Mouse (Mus musculus): ENCODE measurements around the gene Gm44579. TPM values are rescaled to one million over a fixed set of nuclear protein-coding genes. Genes with fewer than 3 reads are reported as not detected.

The Gm44579 gene
- total and polyA plus RNA-seq, 3 experiments = not detected

DNA sequence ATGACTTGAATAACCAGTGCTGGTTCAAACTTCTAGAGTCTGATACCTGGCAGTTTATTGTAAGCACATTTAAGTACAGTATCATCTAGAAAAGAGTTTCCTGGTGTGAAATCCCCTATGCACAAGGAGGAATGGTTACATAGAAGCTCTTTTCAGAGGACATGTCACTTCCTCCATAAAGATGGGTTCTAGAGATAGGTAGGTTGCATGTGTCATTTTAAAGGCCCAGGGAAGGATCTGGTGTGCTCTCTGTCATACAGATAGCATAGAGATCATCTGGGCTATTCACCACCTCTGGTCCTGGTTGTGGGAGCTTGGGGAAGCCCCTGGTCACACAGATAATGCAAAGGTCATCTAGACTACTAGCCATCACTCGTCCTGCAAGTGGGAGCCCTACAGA, 63.5 kb downstream of the Gm44579 start:
- intact Hi-C loops (cut with DNase I) = no loop called here

DNA sequence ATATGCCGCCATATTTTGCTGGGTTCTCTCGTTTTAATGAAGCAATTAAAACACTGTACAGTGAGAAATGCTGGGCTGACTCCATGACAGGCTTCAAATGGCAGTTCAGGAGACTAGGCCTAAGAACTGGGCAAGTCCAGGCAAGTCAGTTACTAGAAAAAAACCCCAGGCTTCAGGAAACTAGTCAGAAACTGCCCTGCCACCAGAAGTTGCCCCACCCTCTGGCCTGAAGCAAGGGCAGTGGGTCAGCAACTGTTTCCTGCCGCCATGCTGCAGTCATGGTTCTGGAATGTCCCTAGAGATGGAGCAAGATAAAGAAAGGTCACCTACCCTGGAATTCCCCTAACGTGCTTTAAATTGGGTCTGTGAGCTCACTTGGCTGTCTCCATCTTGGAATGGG, 64.8 kb downstream of the Gm44579 start:
- Histone ChIP-seq H3K4me1 (ENCODE audit: control insufficient read depth, insufficient read depth, low read length) (no peaks in the 10 kb centered on the region), H3K9ac (ENCODE audit: low read depth, low read length) (no peak overlapping the region), H3K36me3 (ENCODE audit: control insufficient read depth, insufficient read depth, low read length) (no peaks in the 10 kb centered on the region), H3K27ac (no peak overlapping the region), H3K27me3 (ENCODE audit: control insufficient read depth, insufficient read depth, low read length) (no peaks in the 10 kb centered on the region), H3K4me3 (no peak overlapping the region), H3K79me2 (replicated peaks; ENCODE audit: control insufficient read depth, insufficient read depth, low read length) (no peaks in the 10 kb centered on the region)
- no peak for DNase-seq
- intact Hi-C loops (cut with DNase I) = no loop called here
- WGBS = 62% methylated on average over 4 of the region's 4 CpGs
- TF ChIP-seq POLR2A (IDR thresholded peaks at IDR 0.05; ENCODE audit: insufficient read depth, low read depth, low read length) (no peak), CTCF (IDR thresholded peaks at IDR 0.05) (no peak), EP300 (IDR thresholded peaks at IDR 0.05; ENCODE audit: insufficient read depth, low read depth, low read length) (no peak)

More for the DNA sequence above, 63.5 kb downstream of the Gm44579 start:
- Histone ChIP-seq H3K9ac (ENCODE audit: low read depth, low read length) (no peak overlapping the region), H3K4me3 (no peak overlapping the region), H3K79me2 (replicated peaks; ENCODE audit: control insufficient read depth, insufficient read depth, low read length) (no peaks in the 10 kb centered on the region), H3K36me3 (ENCODE audit: control insufficient read depth, insufficient read depth, low read length) (peaks cover 3% of the 10 kb centered on the region), H3K4me1 (ENCODE audit: control insufficient read depth, insufficient read depth, low read length) (no peaks in the 10 kb centered on the region), H3K27me3 (ENCODE audit: control insufficient read depth, insufficient read depth, low read length) (no peaks in the 10 kb centered on the region), H3K27ac (no peak overlapping the region)
- no peak for DNase-seq
- TF ChIP-seq EP300 (IDR thresholded peaks at IDR 0.05; ENCODE audit: insufficient read depth, low read depth, low read length) (no peak), CTCF (IDR thresholded peaks at IDR 0.05) (no peak), POLR2A (IDR thresholded peaks at IDR 0.05; ENCODE audit: insufficient read depth, low read depth, low read length) (no peak)
- WGBS = 50% methylated on average over 1 of the region's 1 CpGs

GRCm38 (mm10) chr15:98155272-98155671, 65.5 kb downstream of the Gm44579 start:
- H3K4me3 ChIP-seq = no peak overlapping the region
- H3K4me1 ChIP-seq (ENCODE audit: control insufficient read depth, insufficient read depth, low read length) = no peaks in the 10 kb centered on the region
- TF ChIP-seq POLR2A (IDR thresholded peaks at IDR 0.05; ENCODE audit: insufficient read depth, low read depth, low read length) (no peak), CTCF (IDR thresholded peaks at IDR 0.05) (no peak), EP300 (IDR thresholded peaks at IDR 0.05; ENCODE audit: insufficient read depth, low read depth, low read length) (no peak)
- H3K36me3 ChIP-seq (ENCODE audit: control insufficient read depth, insufficient read depth, low read length) = no peaks in the 10 kb centered on the region
- H3K79me2 ChIP-seq (replicated peaks; ENCODE audit: control insufficient read depth, insufficient read depth, low read length) = no peaks in the 10 kb centered on the region
- 86% methylated on average over 5 of the region's 5 CpGs for WGBS
- DNase-seq = no peak
- intact Hi-C loops (cut with DNase I) = no loop called here
- H3K27me3 ChIP-seq (ENCODE audit: control insufficient read depth, insufficient read depth, low read length) = no peaks in the 10 kb centered on the region
- no peak overlapping the region for H3K9ac ChIP-seq (ENCODE audit: low read depth, low read length)
- no peak overlapping the region for H3K27ac ChIP-seq

- H3K27ac ChIP-seq = no peak overlapping the region
- intact Hi-C loops (cut with DNase I) = loop anchor here (1.0 to 5.0 kb wide), 2 partner anchors 47 to 65 kb away; no protein-coding TSS in a partner anchor
- TF ChIP-seq POLR2A (IDR thresholded peaks at IDR 0.05; ENCODE audit: insufficient read depth, low read depth, low read length) (no peak), EP300 (IDR thresholded peaks at IDR 0.05; ENCODE audit: insufficient read depth, low read depth, low read length) (no peak), CTCF (IDR thresholded peaks at IDR 0.05) (no peak)
- 82% methylated on average over 3 of the region's 3 CpGs for WGBS
- no peaks in the 10 kb centered on the region for H3K27me3 ChIP-seq (ENCODE audit: control insufficient read depth, insufficient read depth, low read length)
- H3K9ac ChIP-seq (ENCODE audit: low read depth, low read length) = no peak overlapping the region
- H3K79me2 ChIP-seq (replicated peaks; ENCODE audit: control insufficient read depth, insufficient read depth, low read length) = no peaks in the 10 kb centered on the region
- no peak for DNase-seq
- H3K4me1 ChIP-seq (ENCODE audit: control insufficient read depth, insufficient read depth, low read length) = no peaks in the 10 kb centered on the region
- no peak overlapping the region for H3K4me3 ChIP-seq
- no peaks in the 10 kb centered on the region for H3K36me3 ChIP-seq (ENCODE audit: control insufficient read depth, insufficient read depth, low read length)
These were observed 66.1 kb downstream of the Gm44579 start for GRCm38 (mm10) chr15:98154631-98155030.

DNA sequence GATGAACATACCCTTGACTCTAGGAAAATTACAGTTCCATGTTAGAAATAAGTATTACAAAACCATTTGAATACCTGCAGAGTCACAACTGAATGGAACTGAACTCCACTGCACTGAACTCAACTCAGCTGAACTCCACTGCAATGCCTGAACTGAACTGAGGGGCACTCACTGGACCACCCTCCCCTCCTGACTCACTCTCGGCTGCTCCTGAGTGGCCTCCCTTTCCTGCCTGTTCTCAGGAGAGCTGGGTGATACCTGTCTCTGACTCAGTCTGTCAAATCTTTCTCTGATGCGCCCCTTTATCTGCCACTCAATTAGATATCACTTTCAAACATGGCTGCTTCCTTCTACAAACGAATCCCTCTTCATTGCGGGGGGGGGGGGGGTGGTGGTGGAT, 66.6 kb downstream of the Gm44579 start:
- WGBS = 57% methylated on average over 4 of the region's 4 CpGs
- H3K27ac ChIP-seq = no peak overlapping the region

GRCm38 (mm10) chr15:98153625-98154024, 67.2 kb downstream of the Gm44579 start:
- DNase-seq = no peak
- 35% methylated on average over 3 of the region's 3 CpGs for WGBS
- Histone ChIP-seq H3K27ac (no peak overlapping the region), H3K36me3 (ENCODE audit: control insufficient read depth, insufficient read depth, low read length) (no peaks in the 10 kb centered on the region), H3K4me3 (no peak overlapping the region), H3K9ac (ENCODE audit: low read depth, low read length) (peak overlapping the region; percentile 17; the same call in 1 of the 2 replicates), H3K27me3 (ENCODE audit: control insufficient read depth, insufficient read depth, low read length) (no peaks in the 10 kb centered on the region), H3K79me2 (replicated peaks; ENCODE audit: control insufficient read depth, insufficient read depth, low read length) (no peaks in the 10 kb centered on the region), H3K4me1 (ENCODE audit: control insufficient read depth, insufficient read depth, low read length) (no peaks in the 10 kb centered on the region)
- intact Hi-C loops (cut with DNase I) = loop anchor here (1.0 to 5.0 kb wide), 2 partner anchors 46 to 64 kb away; no protein-coding TSS in a partner anchor
- no peak for TF ChIP-seq EP300 (IDR thresholded peaks at IDR 0.05; ENCODE audit: insufficient read depth, low read depth, low read length)
- peak; percentile 77 for TF ChIP-seq CTCF (IDR thresholded peaks at IDR 0.05)
- TF ChIP-seq POLR2A (IDR thresholded peaks at IDR 0.05; ENCODE audit: insufficient read depth, low read depth, low read length) = no peak

More for the DNA sequence above, 66.6 kb downstream of the Gm44579 start:
- Histone ChIP-seq H3K9ac (ENCODE audit: low read depth, low read length) (no peak overlapping the region), H3K4me1 (ENCODE audit: control insufficient read depth, insufficient read depth, low read length) (no peaks in the 10 kb centered on the region), H3K79me2 (replicated peaks; ENCODE audit: control insufficient read depth, insufficient read depth, low read length) (no peaks in the 10 kb centered on the region), H3K27me3 (ENCODE audit: control insufficient read depth, insufficient read depth, low read length) (no peaks in the 10 kb centered on the region), H3K36me3 (ENCODE audit: control insufficient read depth, insufficient read depth, low read length) (no peaks in the 10 kb centered on the region), H3K4me3 (no peak overlapping the region)
- TF ChIP-seq POLR2A (IDR thresholded peaks at IDR 0.05; ENCODE audit: insufficient read depth, low read depth, low read length) (no peak), CTCF (IDR thresholded peaks at IDR 0.05) (no peak), EP300 (IDR thresholded peaks at IDR 0.05; ENCODE audit: insufficient read depth, low read depth, low read length) (no peak)
- intact Hi-C loops (cut with DNase I) = loop anchor here (1.0 to 5.0 kb wide), 2 partner anchors 47 to 65 kb away; no protein-coding TSS in a partner anchor
- DNase-seq = no peak

Measured in heart, adult 2 months (tissue).